Mouse (Mus musculus): ENCODE results near the gene Arhgef25. TPM values are rescaled to one million over a fixed set of nuclear protein-coding genes. Genes with fewer than 3 reads are reported as not detected.

The Arhgef25 gene
- polyA plus RNA-seq, 1 experiment = 18.6 TPM

DNA sequence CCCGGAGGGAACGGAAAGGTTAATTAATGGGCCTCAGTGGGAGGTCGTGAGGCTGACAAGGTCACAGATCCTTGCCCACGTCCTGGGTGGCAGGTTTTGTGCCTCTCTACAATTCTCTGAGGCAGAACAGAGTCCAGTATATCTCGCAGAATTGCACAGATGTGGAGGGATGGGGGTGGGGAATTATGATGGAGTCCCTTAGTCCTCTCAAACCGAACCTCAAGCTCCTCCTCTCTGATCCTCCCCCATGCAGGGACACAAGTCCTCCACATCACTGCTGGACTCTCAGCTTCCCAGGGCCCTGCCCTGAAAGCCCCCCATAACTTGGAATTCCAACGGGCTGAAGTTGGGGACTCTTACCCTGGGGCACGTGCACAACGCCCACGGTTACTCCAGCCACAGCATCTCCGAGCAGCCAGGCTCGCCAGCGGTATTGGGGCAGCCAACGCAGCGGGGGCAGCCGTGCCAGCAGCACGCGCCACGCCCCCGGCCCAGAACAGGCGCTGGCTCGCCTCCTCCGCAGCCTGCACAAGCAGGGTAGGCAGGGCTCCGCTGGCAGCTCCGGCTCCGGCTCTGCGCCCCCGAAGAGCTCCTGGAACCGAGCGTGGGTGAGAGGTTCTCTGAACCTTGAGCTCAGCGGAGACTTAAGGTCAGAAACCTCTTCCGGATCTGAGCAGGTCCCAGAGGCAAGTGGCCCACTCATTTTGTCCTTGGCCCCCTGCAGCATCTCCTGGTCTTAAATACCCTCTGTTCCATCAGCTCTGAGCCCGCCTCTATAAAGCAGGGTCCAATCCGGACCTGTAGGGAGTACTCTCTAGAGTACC, 9.8 kb downstream of the Arhgef25 start, which contains the start of gene Slc26a10:
TSS of gene Slc26a10 (minus strand) at position 775 of the 824 bp plus-strand sequence.
- Histone ChIP-seq H3K36me3 (ENCODE audit: control insufficient read depth, insufficient read depth, low read length) (no peaks in the 10 kb centered on the region), H3K4me1 (ENCODE audit: control insufficient read depth, insufficient read depth, low read length) (peaks cover 35% of the 10 kb centered on the region), H3K4me3 (ENCODE audit: control insufficient read depth, low read depth, low read length) (peak within 1 kb of the TSS; percentile 57), H3K27ac (ENCODE audit: control insufficient read depth, insufficient read depth, low read depth, low read length) (no peak within 1 kb of the TSS), H3K27me3 (ENCODE audit: control insufficient read depth, insufficient read depth, low read length) (no peaks in the 10 kb centered on the region; the same call in 1 of the 2 replicates)
- TF ChIP-seq POLR2A (IDR thresholded peaks at IDR 0.05; ENCODE audit: control insufficient read depth, low read depth, low read length) (no peak), CTCF (IDR thresholded peaks at IDR 0.05; ENCODE audit: control insufficient read depth, insufficient read depth, insufficient replicate concordance, low read depth, low read length) (no peak)

DNA sequence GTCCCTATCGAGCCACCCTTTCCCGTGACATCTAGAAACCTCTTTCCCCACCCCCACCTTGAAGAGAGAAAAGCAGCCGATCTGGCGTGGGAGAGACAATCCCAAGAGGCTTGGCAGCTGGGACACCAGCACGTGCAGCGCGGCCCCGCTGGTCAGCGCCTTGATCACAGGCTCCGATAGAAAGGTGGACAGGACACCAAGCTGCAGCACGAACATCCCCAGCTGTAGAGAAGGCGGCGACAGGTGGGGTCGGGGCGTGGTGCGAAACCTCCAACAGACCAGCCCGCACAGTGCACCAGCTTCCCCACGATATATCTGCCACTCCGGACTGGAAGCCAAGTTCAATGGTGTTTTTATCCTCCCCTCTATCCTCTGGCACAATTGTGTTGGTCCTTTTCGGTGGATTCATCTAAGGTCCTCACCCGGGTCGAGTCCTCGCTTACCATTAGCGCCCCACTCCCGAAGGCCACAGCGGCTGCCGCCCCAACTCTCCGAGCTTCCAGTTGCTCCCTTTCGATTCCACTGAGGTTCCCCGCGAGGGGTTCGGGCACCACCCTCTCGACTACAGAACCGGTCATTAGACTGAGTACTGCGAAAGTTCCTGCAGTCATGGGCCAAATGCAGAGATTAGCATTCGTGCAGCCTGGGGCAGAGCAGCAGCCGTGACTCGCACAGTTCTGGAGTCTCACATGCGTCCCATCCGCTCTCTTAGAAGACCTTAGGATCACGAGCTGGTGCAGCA, 11.4 kb downstream of the Arhgef25 start:
- Histone ChIP-seq H3K27me3 (ENCODE audit: control insufficient read depth, insufficient read depth, low read length) (no peaks in the 10 kb centered on the region; the same call in 1 of the 2 replicates), H3K27ac (ENCODE audit: control insufficient read depth, insufficient read depth, low read depth, low read length) (no peak overlapping the region), H3K36me3 (ENCODE audit: control insufficient read depth, insufficient read depth, low read length) (no peaks in the 10 kb centered on the region), H3K4me3 (ENCODE audit: control insufficient read depth, low read depth, low read length) (peak overlapping the region; percentile 18; the same call in 1 of the 2 replicates), H3K4me1 (ENCODE audit: control insufficient read depth, insufficient read depth, low read length) (peaks cover 29% of the 10 kb centered on the region)
- TF ChIP-seq CTCF (IDR thresholded peaks at IDR 0.05; ENCODE audit: control insufficient read depth, insufficient read depth, insufficient replicate concordance, low read depth, low read length) = no peak
- no peak for TF ChIP-seq POLR2A (IDR thresholded peaks at IDR 0.05; ENCODE audit: control insufficient read depth, low read depth, low read length)

DNA sequence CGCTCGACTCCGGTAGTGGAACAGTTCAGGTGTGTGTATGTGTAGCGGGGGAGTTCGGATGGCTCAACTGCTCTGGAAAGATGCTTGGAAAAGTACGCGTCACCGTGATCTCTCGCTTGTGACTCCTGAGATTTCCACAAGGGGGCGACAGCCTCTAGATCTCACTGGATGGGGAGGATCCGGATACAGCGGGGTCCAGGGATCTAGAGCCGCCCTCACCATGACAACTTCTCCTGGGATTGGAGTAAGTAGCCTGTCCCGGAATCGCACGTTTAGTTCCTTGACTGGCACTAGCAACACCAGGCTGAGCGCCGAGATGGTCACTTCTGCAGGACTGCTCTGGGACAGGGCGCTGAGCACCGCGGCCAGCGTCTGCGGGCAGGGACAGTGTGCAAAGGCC, 12.2 kb downstream of the Arhgef25 start:
- TF ChIP-seq CTCF (IDR thresholded peaks at IDR 0.05; ENCODE audit: control insufficient read depth, insufficient read depth, insufficient replicate concordance, low read depth, low read length) (peak; percentile 84), POLR2A (IDR thresholded peaks at IDR 0.05; ENCODE audit: control insufficient read depth, low read depth, low read length) (no peak)

DNA sequence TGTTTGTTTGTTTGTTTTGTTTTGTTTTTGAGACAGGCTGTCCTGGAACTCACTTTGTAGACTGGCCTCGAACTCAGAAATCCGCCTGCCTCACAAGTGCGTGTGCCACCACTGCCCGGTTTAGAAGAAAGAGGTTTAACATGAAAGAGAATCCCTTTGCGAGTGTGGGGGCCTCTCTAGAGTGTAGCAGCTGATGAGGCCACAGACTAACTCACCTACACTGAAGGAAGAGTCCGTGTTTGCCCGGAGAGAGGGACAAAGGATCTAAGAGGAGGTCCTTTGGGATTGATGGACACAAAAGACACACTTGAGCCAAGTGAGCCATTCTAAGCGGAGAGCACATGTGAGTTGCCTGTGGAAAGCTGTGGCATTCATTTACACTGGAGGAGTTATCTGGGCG, 12.6 kb downstream of the Arhgef25 start:
- Histone ChIP-seq H3K27ac (ENCODE audit: control insufficient read depth, insufficient read depth, low read depth, low read length) (no peak overlapping the region), H3K27me3 (ENCODE audit: control insufficient read depth, insufficient read depth, low read length) (no peaks in the 10 kb centered on the region; the same call in 1 of the 2 replicates), H3K36me3 (ENCODE audit: control insufficient read depth, insufficient read depth, low read length) (no peaks in the 10 kb centered on the region), H3K4me3 (ENCODE audit: control insufficient read depth, low read depth, low read length) (no peak overlapping the region), H3K4me1 (ENCODE audit: control insufficient read depth, insufficient read depth, low read length) (peaks cover 29% of the 10 kb centered on the region)
- TF ChIP-seq POLR2A (IDR thresholded peaks at IDR 0.05; ENCODE audit: control insufficient read depth, low read depth, low read length) = no peak
- TF ChIP-seq CTCF (IDR thresholded peaks at IDR 0.05; ENCODE audit: control insufficient read depth, insufficient read depth, insufficient replicate concordance, low read depth, low read length) = no peak

More for the DNA sequence above, 12.2 kb downstream of the Arhgef25 start:
- Histone ChIP-seq H3K27ac (ENCODE audit: control insufficient read depth, insufficient read depth, low read depth, low read length) (no peak overlapping the region), H3K36me3 (ENCODE audit: control insufficient read depth, insufficient read depth, low read length) (no peaks in the 10 kb centered on the region), H3K4me1 (ENCODE audit: control insufficient read depth, insufficient read depth, low read length) (peaks cover 29% of the 10 kb centered on the region), H3K27me3 (ENCODE audit: control insufficient read depth, insufficient read depth, low read length) (no peaks in the 10 kb centered on the region; the same call in 1 of the 2 replicates), H3K4me3 (ENCODE audit: control insufficient read depth, low read depth, low read length) (peak overlapping the region; percentile 56)

DNA sequence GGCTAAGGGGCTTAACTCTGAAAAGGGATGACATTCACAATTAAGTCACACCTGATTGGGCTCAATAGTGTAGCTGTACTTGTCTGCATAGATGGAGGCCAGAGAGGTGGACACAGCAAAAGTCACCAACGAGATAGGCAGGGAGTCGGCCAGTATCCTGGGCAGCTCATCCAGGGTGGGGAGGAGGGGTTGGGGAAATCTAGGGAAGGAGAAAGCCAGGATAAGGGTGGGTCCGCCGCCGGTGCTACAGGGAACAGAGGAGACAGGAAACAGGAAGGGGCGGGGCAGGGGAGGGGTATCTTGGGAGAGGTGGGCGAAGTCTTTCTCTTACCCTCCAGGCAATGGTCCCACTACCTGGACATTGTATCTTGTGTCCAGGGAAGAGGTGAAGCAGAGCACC, 13.1 kb downstream of the Arhgef25 start:
- Histone ChIP-seq H3K27ac (ENCODE audit: control insufficient read depth, insufficient read depth, low read depth, low read length) (no peak overlapping the region), H3K4me3 (ENCODE audit: control insufficient read depth, low read depth, low read length) (no peak overlapping the region), H3K27me3 (ENCODE audit: control insufficient read depth, insufficient read depth, low read length) (no peaks in the 10 kb centered on the region; the same call in 1 of the 2 replicates), H3K4me1 (ENCODE audit: control insufficient read depth, insufficient read depth, low read length) (peaks cover 29% of the 10 kb centered on the region), H3K36me3 (ENCODE audit: control insufficient read depth, insufficient read depth, low read length) (no peaks in the 10 kb centered on the region)
- TF ChIP-seq POLR2A (IDR thresholded peaks at IDR 0.05; ENCODE audit: control insufficient read depth, low read depth, low read length) (no peak), CTCF (IDR thresholded peaks at IDR 0.05; ENCODE audit: control insufficient read depth, insufficient read depth, insufficient replicate concordance, low read depth, low read length) (no peak)

DNA sequence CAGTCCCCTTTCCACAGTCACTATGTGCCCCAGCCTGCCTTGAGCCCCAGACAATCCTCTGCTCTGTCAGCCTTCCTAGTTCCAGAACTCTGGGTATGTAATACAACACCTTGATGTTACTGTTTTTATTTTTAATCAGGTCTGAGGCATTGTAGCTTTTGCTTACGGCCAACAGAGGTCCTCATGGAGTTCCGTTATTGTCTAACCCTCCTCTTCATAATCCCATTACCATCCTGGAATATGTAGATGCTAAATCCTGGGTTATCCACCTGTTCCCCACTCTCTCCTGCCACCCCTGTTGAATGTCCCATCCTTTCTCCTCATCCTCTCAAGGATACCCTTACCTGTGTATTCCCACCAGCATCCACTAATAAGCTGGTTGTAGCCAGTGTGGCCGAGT, 13.7 kb downstream of the Arhgef25 start:
- TF ChIP-seq CTCF (IDR thresholded peaks at IDR 0.05; ENCODE audit: control insufficient read depth, insufficient read depth, insufficient replicate concordance, low read depth, low read length) (no peak), POLR2A (IDR thresholded peaks at IDR 0.05; ENCODE audit: control insufficient read depth, low read depth, low read length) (no peak)
- H3K4me1 ChIP-seq (ENCODE audit: control insufficient read depth, insufficient read depth, low read length) = peaks cover 31% of the 10 kb centered on the region
- H3K27me3 ChIP-seq (ENCODE audit: control insufficient read depth, insufficient read depth, low read length) = no peaks in the 10 kb centered on the region; the same call in 1 of the 2 replicates
- no peaks in the 10 kb centered on the region for H3K36me3 ChIP-seq (ENCODE audit: control insufficient read depth, insufficient read depth, low read length)
- H3K4me3 ChIP-seq (ENCODE audit: control insufficient read depth, low read depth, low read length) = no peak overlapping the region
- no peak overlapping the region for H3K27ac ChIP-seq (ENCODE audit: control insufficient read depth, insufficient read depth, low read depth, low read length)

DNA sequence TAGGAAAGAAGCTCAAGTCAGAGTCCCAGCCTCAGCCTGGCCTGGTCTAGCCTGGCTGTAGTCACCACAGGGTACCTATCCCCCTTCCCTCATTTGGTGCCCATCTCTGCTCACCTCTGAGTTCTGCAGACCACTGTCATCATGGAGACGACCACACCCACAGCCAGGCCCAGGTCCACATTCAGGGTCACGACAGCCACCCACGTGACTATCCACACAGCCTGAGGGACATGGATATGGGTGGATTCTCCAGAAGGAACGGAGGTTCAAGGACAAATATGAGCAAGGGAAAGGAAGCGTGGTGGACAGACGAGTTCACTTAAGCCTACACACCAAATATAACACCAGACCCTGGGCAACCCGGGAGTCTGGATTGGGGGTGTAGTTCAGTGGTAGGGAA, 15.7 kb downstream of the Arhgef25 start:
- Histone ChIP-seq H3K27ac (ENCODE audit: control insufficient read depth, insufficient read depth, low read depth, low read length) (no peak overlapping the region), H3K27me3 (ENCODE audit: control insufficient read depth, insufficient read depth, low read length) (no peaks in the 10 kb centered on the region; the same call in 1 of the 2 replicates), H3K36me3 (ENCODE audit: control insufficient read depth, insufficient read depth, low read length) (no peaks in the 10 kb centered on the region), H3K4me1 (ENCODE audit: control insufficient read depth, insufficient read depth, low read length) (peaks cover 26% of the 10 kb centered on the region), H3K4me3 (ENCODE audit: control insufficient read depth, low read depth, low read length) (no peak overlapping the region)
- TF ChIP-seq POLR2A (IDR thresholded peaks at IDR 0.05; ENCODE audit: control insufficient read depth, low read depth, low read length) = no peak

Data from testis, adult 2 months (tissue).